Mouse (Mus musculus) heart, embryonic 13.5 days (tissue): ENCODE measurements around the gene Agl. TPM values are rescaled to one million over a fixed set of nuclear protein-coding genes. Genes with fewer than 3 reads are reported as not detected.
A peak's percentile ranks its signal among the peaks of the same experiment; 100 is the strongest.

Experiments used
- ATAC-seq: fragments of 200-750 bp; cut with Nextera tagmentation; 2 replicates; pipeline ENCODE4 v1.8.0; 2017; ENCODE audit warnings: moderate TSS enrichment; ENCODE audit not compliant: insufficient number of reproducible peaks, low FRiP score, low TSS enrichment; ENCODE audit errors: extremely low read depth
- H3K27ac ChIP-seq: fragments of 300-500 bp; sonication (generic); replicated peaks from 2 replicates; pipeline ENCODE4 v1.5.1; 2015; ENCODE audit warnings: moderate library complexity, mild to moderate bottlenecking, inconsistent platforms
- H3K27me3 ChIP-seq: fragments of 300-500 bp; sonication (generic); replicated peaks from 2 replicates; pipeline ENCODE4 v1.6.1; 2015; ENCODE audit warnings: mild to moderate bottlenecking, inconsistent platforms
- H3K36me3 ChIP-seq: fragments of 300-500 bp; sonication (generic); 2 replicates; pipeline ENCODE4 v1.6.1; 2015; ENCODE audit warnings: mild to moderate bottlenecking, inconsistent platforms
- H3K4me1 ChIP-seq: fragments of 300-500 bp; sonication (generic); 2 replicates; pipeline ENCODE4 v1.6.1; 2015; ENCODE audit warnings: inconsistent platforms
- H3K4me2 ChIP-seq: fragments of 300-500 bp; sonication (generic); 2 replicates; pipeline ENCODE4 v1.6.1; 2015; ENCODE audit warnings: inconsistent platforms, mild to moderate bottlenecking, moderate library complexity
- H3K4me3 ChIP-seq: fragments of 300-500 bp; sonication (generic); 2 replicates; pipeline ENCODE4 v1.5.1; 2015; ENCODE audit warnings: moderate library complexity, mild to moderate bottlenecking, inconsistent platforms
- H3K9ac ChIP-seq: fragments of 300-500 bp; sonication (generic); 2 replicates; pipeline ENCODE4 v1.6.1; 2015; ENCODE audit warnings: inconsistent platforms, mild to moderate bottlenecking, moderate library complexity
- H3K9me3 ChIP-seq: fragments of 300-500 bp; sonication (generic); 2 replicates; pipeline ENCODE4 v1.6.1; 2016; ENCODE audit warnings: inconsistent platforms
- WGBS: fragments of 180-500 bp; shearing (Covaris S2); methylation state at CpG from one replicate; pipeline ENCODE4 v1.1.7; 2015; ENCODE audit warnings: mixed read lengths; 5-methylcytosine and 5-hydroxymethylcytosine counted together
- polyA plus RNA-seq: library from polyadenylated mRNA; unstranded; fragments of >200 nt; fragmentation: Nextera tagmentation; extraction: Ambion mirVana; gene quantifications from 2 replicates; pipeline ENCODE4 v1.2.1, GENCODE M21; 2015

Agl gene
- polyA plus RNA-seq, 1 experiment from 2014 or later, result 44.3 TPM

GRCm38 (mm10) chr3:116835770-116836680 is 28.1 kb upstream of the Agl start:
- H3K27me3 ChIP-seq, result no peaks in the 10 kb centered on the region
- H3K36me3 ChIP-seq, result no peaks in the 10 kb centered on the region
- peak overlapping the region; percentile 51 for H3K4me3 ChIP-seq
- H3K9me3 ChIP-seq, result no peaks in the 10 kb centered on the region
- 20% methylated on average over 21 of the region's 21 CpGs for WGBS
- peak overlapping the region; percentile 78 for H3K4me2 ChIP-seq
- peak overlapping the region; percentile 82 for H3K9ac ChIP-seq
- H3K4me1 ChIP-seq, result peaks cover 13% of the 10 kb centered on the region
- ATAC-seq, result 0 out of 2 replicates have a peak, but pooled peaks have one; percentile 42
- H3K27ac ChIP-seq, result peak overlapping the region; percentile 74

- H3K9ac ChIP-seq, result peak overlapping the region; percentile 82
- ATAC-seq, result no peak
Observed at GRCm38 (mm10) chr3:116835350-116835749, 27.4 kb upstream of the Agl start.

GRCm38 (mm10) chr3:116834241-116834640 is 26.3 kb upstream of the Agl start:
- ATAC-seq, result no peak
- no peak overlapping the region for H3K27ac ChIP-seq
- no peaks in the 10 kb centered on the region for H3K27me3 ChIP-seq
- H3K36me3 ChIP-seq, result no peaks in the 10 kb centered on the region
- H3K4me2 ChIP-seq, result no peak overlapping the region
- H3K9ac ChIP-seq, result no peak overlapping the region
- H3K4me3 ChIP-seq, result no peak overlapping the region
- no peaks in the 10 kb centered on the region for H3K9me3 ChIP-seq
- H3K4me1 ChIP-seq, result peaks cover 13% of the 10 kb centered on the region
- WGBS, result 89% methylated on average over 6 of the region's 6 CpGs

More at GRCm38 (mm10) chr3:116835350-116835749, 27.4 kb upstream of the Agl start:
- Histone ChIP-seq H3K27ac (peak overlapping the region; percentile 74; the same call in 1 of the 2 replicates), H3K4me3 (peak overlapping the region; percentile 51), H3K27me3 (no peaks in the 10 kb centered on the region), H3K4me1 (peaks cover 13% of the 10 kb centered on the region), H3K4me2 (peak overlapping the region; percentile 78), H3K9me3 (no peaks in the 10 kb centered on the region), H3K36me3 (no peaks in the 10 kb centered on the region)
- 73% methylated on average over 4 of the region's 4 CpGs for WGBS

GRCm38 (mm10) chr3:116833491-116833890 is 25.5 kb upstream of the Agl start:
- no peaks in the 10 kb centered on the region for H3K36me3 ChIP-seq
- ATAC-seq, result no peak; the same call in 1 of the 2 replicates
- WGBS, result 69% methylated on average over 4 of the region's 4 CpGs
- H3K9me3 ChIP-seq, result no peaks in the 10 kb centered on the region
- H3K4me2 ChIP-seq, result no peak overlapping the region
- no peak overlapping the region for H3K9ac ChIP-seq
- no peak overlapping the region for H3K4me3 ChIP-seq
- peak overlapping the region; percentile 32; the same call in 1 of the 2 replicates for H3K27ac ChIP-seq
- H3K27me3 ChIP-seq, result no peaks in the 10 kb centered on the region
- peaks cover 13% of the 10 kb centered on the region for H3K4me1 ChIP-seq

- H3K36me3 ChIP-seq, result no peaks in the 10 kb centered on the region
- ATAC-seq, result no peak
- H3K4me3 ChIP-seq, result no peak overlapping the region
- 58% methylated on average over 7 of the region's 7 CpGs for WGBS
- peak overlapping the region; percentile 5; the same call in 1 of the 2 replicates for H3K9ac ChIP-seq
- peak overlapping the region; percentile 51 for H3K27ac ChIP-seq
- H3K27me3 ChIP-seq, result no peaks in the 10 kb centered on the region
- peak overlapping the region; percentile 30; the same call in 1 of the 2 replicates for H3K4me2 ChIP-seq
- H3K9me3 ChIP-seq, result no peaks in the 10 kb centered on the region
- peaks cover 13% of the 10 kb centered on the region for H3K4me1 ChIP-seq
Observed at GRCm38 (mm10) chr3:116832526-116833310, 24.8 kb upstream of the Agl start.

- 67% methylated on average over 5 of the region's 5 CpGs for WGBS
- Histone ChIP-seq H3K4me3 (no peak overlapping the region), H3K27ac (no peak overlapping the region), H3K27me3 (no peaks in the 10 kb centered on the region), H3K4me1 (peaks cover 13% of the 10 kb centered on the region), H3K4me2 (no peak overlapping the region), H3K36me3 (no peaks in the 10 kb centered on the region), H3K9me3 (no peaks in the 10 kb centered on the region), H3K9ac (no peak overlapping the region)
- no peak for ATAC-seq
Observed at GRCm38 (mm10) chr3:116831324-116831723, 23.4 kb upstream of the Agl start.

GRCm38 (mm10) chr3:116829274-116829920 is 21.4 kb upstream of the Agl start:
- ATAC-seq, result no peak
- H3K27ac ChIP-seq, result no peak overlapping the region
- H3K36me3 ChIP-seq, result no peaks in the 10 kb centered on the region
- no peaks in the 10 kb centered on the region for H3K9me3 ChIP-seq
- peaks cover 13% of the 10 kb centered on the region for H3K4me1 ChIP-seq
- no peak overlapping the region for H3K4me3 ChIP-seq
- H3K9ac ChIP-seq, result no peak overlapping the region
- no peak overlapping the region for H3K4me2 ChIP-seq
- WGBS, result 78% methylated on average over 10 of the region's 10 CpGs
- no peaks in the 10 kb centered on the region for H3K27me3 ChIP-seq

GRCm38 (mm10) chr3:116826471-116827215 is 18.7 kb upstream of the Agl start:
- Histone ChIP-seq H3K4me1 (no peaks in the 10 kb centered on the region), H3K27ac (no peak overlapping the region), H3K4me2 (no peak overlapping the region), H3K9ac (no peak overlapping the region), H3K36me3 (no peaks in the 10 kb centered on the region), H3K4me3 (no peak overlapping the region), H3K27me3 (no peaks in the 10 kb centered on the region), H3K9me3 (no peaks in the 10 kb centered on the region)
- 70% methylated on average over 4 of the region's 4 CpGs for WGBS
- ATAC-seq, result no peak

GRCm38 (mm10) chr3:116817231-116817630 is 9.3 kb upstream of the Agl start:
- H3K27ac ChIP-seq, result no peak overlapping the region
- H3K36me3 ChIP-seq, result no peaks in the 10 kb centered on the region
- H3K4me1 ChIP-seq, result peaks cover 12% of the 10 kb centered on the region
- WGBS, result 86% methylated on average over 7 of the region's 7 CpGs
- H3K4me3 ChIP-seq, result no peak overlapping the region
- no peaks in the 10 kb centered on the region for H3K9me3 ChIP-seq
- no peak overlapping the region for H3K9ac ChIP-seq
- no peaks in the 10 kb centered on the region for H3K27me3 ChIP-seq
- no peak; the same call in 1 of the 2 replicates for ATAC-seq
- H3K4me2 ChIP-seq, result no peak overlapping the region

- Histone ChIP-seq H3K27me3 (no peaks in the 10 kb centered on the region), H3K4me2 (no peak overlapping the region), H3K36me3 (no peaks in the 10 kb centered on the region), H3K4me1 (peaks cover 12% of the 10 kb centered on the region), H3K9ac (no peak overlapping the region), H3K27ac (no peak overlapping the region), H3K4me3 (no peak overlapping the region), H3K9me3 (no peaks in the 10 kb centered on the region)
- ATAC-seq, result no peak
- WGBS, result 74% methylated on average over 3 of the region's 3 CpGs
Observed at GRCm38 (mm10) chr3:116816674-116817215, 8.8 kb upstream of the Agl start.
